Comparison of ENCODE assay signal across 8 mouse cellular contexts in genomic region chr2:109673509-109674455, GRCm38 (mm10). TPM values are rescaled to one million over a fixed set of nuclear protein-coding genes. Genes with fewer than 3 reads are reported as not detected.
DNase-seq lines count a peak whose midpoint lies in the region; ATAC-seq and TF ChIP-seq lines count a peak whose summit lies in the region.
"Had no signal": no experiment of that assay in that cellular context is flagged by ENCODE, and none has a peak within 500 bp of the region (broad histone marks: within the 10 kb centered on the region; RNA-seq: fewer than 3 reads in every experiment).

No protein-coding gene starts in this region.

- no peak for TF ChIP-seq EP300 in liver, postnatal 0 days (IDR thresholded peaks at IDR 0.05; ENCODE audit: low read depth)

- H3K4me3 ChIP-seq in lung, embryonic 14.5 days (ENCODE audit: low read depth, low read length), result peak overlapping the region; percentile 26
- H3K4me3 ChIP-seq in forebrain, postnatal 0 days (ENCODE audit: low read depth, low read length), result peak overlapping the region; percentile 44
- H3K4me3 ChIP-seq in liver, postnatal 0 days (ENCODE audit: low read depth, low read length), result no peak overlapping the region

- no peak overlapping the region for H3K9ac ChIP-seq in lung, embryonic 14.5 days
- H3K9ac ChIP-seq in forebrain, postnatal 0 days, result peak overlapping the region; percentile 10; the same call in 1 of the 2 replicates
- no peak overlapping the region for H3K9ac ChIP-seq in liver, postnatal 0 days (replicated peaks)

- peak; percentile 25; the same call in 1 of the 2 replicates for ATAC-seq in lung, embryonic 14.5 days (ENCODE audit: insufficient read depth)
- no peak for ATAC-seq in forebrain, postnatal 0 days
- ATAC-seq in liver, postnatal 0 days, result no peak

- H3K36me3 ChIP-seq in lung, embryonic 14.5 days (ENCODE audit: insufficient read depth), result no peaks in the 10 kb centered on the region
- no peaks in the 10 kb centered on the region for H3K36me3 ChIP-seq in forebrain, postnatal 0 days (ENCODE audit: insufficient read depth)
- no peaks in the 10 kb centered on the region for H3K36me3 ChIP-seq in liver, postnatal 0 days (replicated peaks; ENCODE audit: insufficient read depth, low read length)

- no peak for DNase-seq in lung, embryonic 14.5 days
- DNase-seq in lung, postnatal 4 days, result no peak
- peak; percentile 36 to 45 for DNase-seq in cerebellum, postnatal 14 days
- DNase-seq in forebrain, postnatal 0 days, result no peak
- DNase-seq in liver, postnatal 0 days, result no peak
- DNase-seq in natural killer cell, adult 2 months (ENCODE audit: low spot score in 2 of 2), result no peak
- no peak for DNase-seq in spleen, adult 12 weeks (ENCODE audit: low spot score)

- no peak overlapping the region for H3K27ac ChIP-seq in lung, embryonic 14.5 days (ENCODE audit: low read depth)
- no peak overlapping the region for H3K27ac ChIP-seq in forebrain, postnatal 0 days (ENCODE audit: low read depth, low read length)
- no peak overlapping the region for H3K27ac ChIP-seq in liver, postnatal 0 days (ENCODE audit: low read depth)

- peaks cover 61% of the 10 kb centered on the region for H3K27me3 ChIP-seq in lung, embryonic 14.5 days (ENCODE audit: insufficient read depth, low read length)
- H3K27me3 ChIP-seq in forebrain, postnatal 0 days (ENCODE audit: insufficient read depth, low read length), result peaks cover 49% of the 10 kb centered on the region
- peaks cover 53% of the 10 kb centered on the region for H3K27me3 ChIP-seq in liver, postnatal 0 days (ENCODE audit: insufficient read depth, low read length)

- WGBS in lung, embryonic 14.5 days, result under 1% methylated on average over 48 of the region's 48 CpGs
- 1% methylated on average over 48 of the region's 48 CpGs for WGBS in forebrain, postnatal 0 days
- WGBS in liver, postnatal 0 days (ENCODE audit: insufficient replicate concordance), result 2% methylated on average over 48 of the region's 48 CpGs

- no peak for TF ChIP-seq CTCF in lung, embryonic 14.5 days (IDR thresholded peaks at IDR 0.05; ENCODE audit: low read depth)
- TF ChIP-seq CTCF in forebrain, postnatal 0 days (IDR thresholded peaks at IDR 0.05; ENCODE audit: low read depth), result no peak
- TF ChIP-seq CTCF in liver, postnatal 0 days (IDR thresholded peaks at IDR 0.05; ENCODE audit: low read depth), result no peak

- H3K4me1 ChIP-seq in lung, embryonic 14.5 days (ENCODE audit: insufficient read depth), result no peaks in the 10 kb centered on the region
- H3K4me1 ChIP-seq in forebrain, postnatal 0 days (ENCODE audit: insufficient read depth), result peaks cover 13% of the 10 kb centered on the region; the same call in 1 of the 2 replicates
- H3K4me1 ChIP-seq in liver, postnatal 0 days (ENCODE audit: insufficient read depth), result peaks cover 3% of the 10 kb centered on the region; the same call in 1 of the 2 replicates

- no peaks in the 10 kb centered on the region for H3K9me3 ChIP-seq in lung, embryonic 14.5 days (ENCODE audit: low read depth, low read length)
- no peaks in the 10 kb centered on the region for H3K9me3 ChIP-seq in forebrain, postnatal 0 days (ENCODE audit: low read length)
- no peaks in the 10 kb centered on the region for H3K9me3 ChIP-seq in liver, postnatal 0 days (ENCODE audit: low read length)

- peak overlapping the region; percentile 60 for H3K4me2 ChIP-seq in lung, embryonic 14.5 days
- H3K4me2 ChIP-seq in forebrain, postnatal 0 days (ENCODE audit: low read depth), result peak overlapping the region; percentile 97
- H3K4me2 ChIP-seq in liver, postnatal 0 days (ENCODE audit: low read depth, low read length), result peak overlapping the region; percentile 29; the same call in 1 of the 2 replicates

RNA-seq across cellular contexts. Expression of gene Bdnf, which starts 0.7 kb away (rescaled TPM):
- 0.76 and 0.91 TPM in 2 replicates for polyA plus RNA-seq in lung, embryonic 14.5 days (2014; fragmentation: Nextera tagmentation; extraction: Ambion mirVana)
- 4.6 and 8.0 TPM in 2 replicates for total RNA-seq in forebrain, postnatal 0 days (2014; rRNA removed)
- polyA plus RNA-seq in forebrain, postnatal 0 days (2015; fragmentation: Nextera tagmentation; extraction: Ambion mirVana), result 3.6 and 6.0 TPM in 2 replicates
- polyA plus RNA-seq in liver, postnatal 0 days (2015; fragmentation: Nextera tagmentation; extraction: Ambion mirVana), result 0.12 TPM in 2 replicates
- total RNA-seq: neutrophil, adult 5-6 weeks had no signal

Comparison
In these comparisons a context has a peak if more than half of its experiments do, and no peak if none do; other contexts are left out.
1. DNase-seq: peak in cerebellum, postnatal 14 days (2 of 2); none in lung, embryonic 14.5 days (single experiment), lung, postnatal 4 days (0 of 2), forebrain, postnatal 0 days (single experiment), liver, postnatal 0 days (single experiment), natural killer cell, adult 2 months (0 of 2) and spleen, adult 12 weeks (single experiment).
2. H3K4me2 ChIP-seq: peak in every context shown above with its lines; median percentile 97 in forebrain, postnatal 0 days; 60 in lung, embryonic 14.5 days; 29 in liver, postnatal 0 days.